Mouse (Mus musculus): Measurements from ENCODE around the gene Daxx. TPM values are rescaled to one million over a fixed set of nuclear protein-coding genes. Genes with fewer than 3 reads are reported as not detected.
A peak's percentile ranks its signal among the peaks of the same experiment; 100 is the strongest.
"Not testable (repeated sequence)": the region's sequence is repeated elsewhere in the genome, so short reads cannot be mapped to it uniquely, and the experiment has no call there.

Daxx gene
- polyA plus RNA-seq, 2 experiments from 2014 or later = 97.4 to 149 TPM

GRCm38 (mm10) chr17:33903911-33904651 lies 5.1 kb upstream of the Daxx start:
- not testable (repeated sequence) for ATAC-seq

GRCm38 (mm10) chr17:33904835-33905234 lies 4.4 kb upstream of the Daxx start, which contains the start of gene Platr17:
Gene Platr17 (plus strand): TSS chr17:33905135.
- ATAC-seq = not testable (repeated sequence)

- no peak for ATAC-seq
Measured at GRCm38 (mm10) chr17:33908331-33909076, 710 bp upstream of the Daxx start.

DNA sequence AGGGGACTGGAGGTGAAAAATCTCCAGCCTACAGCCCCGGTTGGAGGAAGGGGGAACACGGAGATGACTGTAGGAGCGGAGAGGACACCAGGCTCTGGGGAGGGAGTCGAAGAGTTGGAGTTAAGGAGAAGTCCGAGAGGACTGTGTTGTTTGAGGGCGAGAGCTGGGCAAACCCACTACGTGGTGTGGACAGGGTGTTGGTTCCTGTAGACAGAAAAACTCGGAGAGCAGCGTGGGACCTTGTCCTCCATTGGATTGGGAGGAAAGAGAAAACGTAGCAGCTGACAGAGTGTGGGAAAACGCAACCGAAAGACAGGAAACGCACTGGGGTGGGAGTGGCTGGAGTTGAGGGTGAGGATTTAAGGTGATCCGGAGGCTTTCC lies 646 bp downstream of the Daxx start:
- ATAC-seq = no peak

- no peak for ATAC-seq
Measured at GRCm38 (mm10) chr17:33910346-33911051, 1.3 kb downstream of the Daxx start.

GRCm38 (mm10) chr17:33911052-33911812 lies 2.0 kb downstream of the Daxx start:
- ATAC-seq = no peak

DNA sequence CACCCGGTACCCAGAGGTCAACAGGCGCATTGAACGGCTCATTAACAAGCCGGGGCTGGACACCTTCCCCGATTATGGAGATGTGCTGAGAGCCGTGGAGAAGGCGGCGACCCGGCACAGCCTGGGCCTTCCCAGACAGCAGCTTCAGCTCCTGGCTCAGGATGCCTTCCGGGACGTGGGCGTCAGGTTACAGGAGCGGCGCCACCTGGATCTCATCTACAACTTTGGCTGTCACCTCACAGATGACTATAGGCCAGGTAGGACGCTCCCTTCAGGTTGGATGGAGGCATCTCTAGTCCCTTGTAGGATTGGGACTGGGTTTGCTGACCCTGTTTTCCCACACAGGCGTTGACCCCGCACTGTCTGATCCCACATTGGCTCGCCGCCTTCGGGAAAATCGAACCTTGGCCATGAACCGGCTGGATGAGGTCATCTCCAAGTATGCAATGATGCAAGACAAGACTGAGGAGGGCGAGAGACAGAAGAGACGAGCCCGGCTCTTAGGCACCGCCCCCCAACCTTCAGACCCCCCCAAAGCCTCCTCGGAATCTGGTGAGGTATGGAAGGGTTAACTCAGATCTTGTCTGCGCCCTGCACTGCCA lies 2.7 kb downstream of the Daxx start:
- ATAC-seq = no peak

GRCm38 (mm10) chr17:33913264-33913663 lies 4.0 kb downstream of the Daxx start:
- no peak for ATAC-seq

DNA sequence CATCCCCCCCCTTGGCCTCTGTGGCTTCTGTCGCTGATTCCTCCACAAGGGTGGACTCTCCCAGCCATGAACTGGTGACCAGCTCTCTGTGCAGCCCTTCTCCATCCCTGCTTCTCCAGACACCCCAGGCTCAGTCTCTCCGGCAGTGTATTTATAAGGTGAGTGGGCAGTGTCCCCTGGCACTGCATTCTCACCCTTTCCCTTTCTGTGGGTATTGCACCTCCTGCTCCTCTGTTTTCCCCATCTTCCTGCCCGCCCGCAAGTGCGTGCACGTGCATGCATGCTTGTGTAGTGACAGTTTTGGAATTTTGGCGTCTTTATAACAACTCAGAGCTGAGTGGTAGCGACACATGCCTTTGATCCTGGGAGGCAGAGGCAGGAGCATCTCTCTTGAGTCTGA lies 4.7 kb downstream of the Daxx start:
- no peak for ATAC-seq

GRCm38 (mm10) chr17:33914969-33915391 lies 5.8 kb downstream of the Daxx start:
- ATAC-seq = no peak

DNA sequence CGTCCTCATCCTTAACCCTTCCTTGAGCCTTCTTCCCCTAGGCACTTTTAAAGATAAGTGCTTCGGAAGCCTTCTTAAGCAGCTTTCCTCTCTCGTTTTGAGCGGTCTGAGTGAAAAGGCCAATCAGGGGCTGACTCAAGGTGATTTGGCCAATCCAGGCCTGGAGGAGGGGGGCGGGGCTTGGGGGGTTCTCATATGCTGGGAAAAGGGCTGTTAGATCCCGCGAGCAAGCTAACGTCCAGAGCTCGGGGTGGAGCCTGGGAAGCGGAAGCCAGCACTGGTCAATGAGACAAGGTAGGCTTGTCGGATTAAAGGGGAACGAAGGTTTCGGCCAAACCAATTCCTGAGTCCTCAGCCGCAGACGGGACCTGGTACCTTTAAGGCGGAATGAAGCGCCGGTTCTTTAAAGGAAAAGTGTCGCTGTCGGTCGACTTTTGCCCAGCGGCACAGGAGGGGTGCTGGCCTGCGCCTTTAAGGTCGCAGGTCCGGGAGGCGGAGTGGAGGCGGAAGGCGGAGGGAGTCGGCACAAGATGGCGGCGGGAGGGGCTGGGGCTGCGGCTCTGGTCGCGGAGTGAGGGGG lies 6.5 kb downstream of the Daxx start, which contains the start of the genes Tapbp and Zbtb22:
Gene Tapbp (plus strand): TSS at position 229 of the 580 bp plus-strand sequence.
Gene Zbtb22 (plus strand): TSS at position 234 of the 580 bp plus-strand sequence.
- peak; percentile 66 for ATAC-seq

GRCm38 (mm10) chr17:33916294-33916693 lies 7.1 kb downstream of the Daxx start:
- no peak for ATAC-seq

DNA sequence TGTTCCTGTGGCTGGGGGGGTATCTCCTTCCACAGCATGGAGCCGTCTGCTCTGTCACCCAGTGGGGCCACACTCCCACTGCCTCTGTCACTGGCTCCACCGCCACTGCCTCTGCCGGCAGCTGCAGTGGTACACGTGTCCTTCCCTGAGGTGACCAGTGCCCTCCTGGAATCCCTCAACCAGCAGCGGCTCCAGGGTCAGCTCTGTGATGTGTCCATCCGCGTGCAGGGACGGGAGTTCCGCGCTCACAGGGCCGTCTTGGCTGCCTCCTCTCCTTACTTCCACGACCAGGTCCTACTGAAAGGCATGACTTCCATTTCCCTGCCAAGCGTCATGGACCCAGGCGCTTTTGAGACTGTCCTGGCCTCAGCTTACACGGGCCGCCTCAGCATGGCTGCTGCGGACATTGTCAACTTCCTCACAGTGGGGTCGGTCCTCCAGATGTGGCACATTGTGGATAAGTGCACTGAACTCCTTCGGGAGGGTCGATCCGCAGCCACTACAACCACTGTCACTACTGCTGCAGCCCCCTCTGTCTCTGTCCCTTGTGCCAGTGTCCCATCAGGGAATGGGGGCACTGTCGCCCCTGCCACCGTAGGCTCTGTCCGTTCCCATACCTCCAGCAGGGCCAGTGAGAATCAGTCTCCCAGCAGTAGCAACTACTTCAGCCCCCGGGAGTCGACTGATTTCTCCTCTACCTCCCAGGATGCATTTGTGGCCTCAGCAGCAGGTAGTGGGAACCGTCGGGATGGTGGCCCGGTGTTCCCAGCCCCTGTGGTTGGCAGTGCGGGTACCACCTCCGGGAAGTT lies 7.8 kb downstream of the Daxx start:
- ATAC-seq = no peak

GRCm38 (mm10) chr17:33917656-33918292 lies 8.6 kb downstream of the Daxx start:
- ATAC-seq = no peak

- peak; percentile 6 for ATAC-seq
Measured at GRCm38 (mm10) chr17:33918293-33919203, 9.3 kb downstream of the Daxx start.

- peak; percentile 56 for ATAC-seq
Measured at GRCm38 (mm10) chr17:33919351-33920281, 10.4 kb downstream of the Daxx start.

- ATAC-seq = peak; percentile 36
Measured at GRCm38 (mm10) chr17:33920282-33921097, 11.3 kb downstream of the Daxx start.

All from activated CD4-positive, CD25-positive, alpha-beta regulatory T cell, adult 4 months (primary cell).